Mouse (Mus musculus) lung, postnatal 0 days (tissue): ENCODE results near the gene Mcm6. TPM values are rescaled to one million over a fixed set of nuclear protein-coding genes. Genes with fewer than 3 reads are reported as not detected.

Source experiments
- ATAC-seq: fragments of 200-750 bp; cut with Nextera tagmentation; 2 replicates; pipeline ENCODE4 v1.8.0; 2017; ENCODE audit warnings: moderate library complexity
- DNase-seq: peaks from one replicate; pipeline ENCODE4 v3.0.0-alpha.2; 2016; ENCODE audit warnings: low spot score
- H3K27ac ChIP-seq: fragments of 300-500 bp; sonication (generic); 2 replicates; pipeline ENCODE4 v1.5.1; 2014; ENCODE audit warnings: antibody characterized with exemption, mild to moderate bottlenecking, low read length, mixed read lengths
- H3K27me3 ChIP-seq: fragments of 300-500 bp; sonication (generic); replicated peaks from 2 replicates; pipeline ENCODE4 v1.6.1; 2014; ENCODE audit warnings: low read length, mixed read lengths; ENCODE audit not compliant: insufficient read depth
- H3K36me3 ChIP-seq: fragments of 300-500 bp; sonication (generic); 2 replicates; pipeline ENCODE4 v1.6.1; 2014; ENCODE audit warnings: low read length, mixed read lengths; ENCODE audit not compliant: insufficient read depth
- H3K4me1 ChIP-seq: fragments of 300-500 bp; sonication (generic); 2 replicates; pipeline ENCODE4 v1.6.1; 2014; ENCODE audit warnings: antibody characterized with exemption, low read depth, low read length, mixed read lengths; ENCODE audit not compliant: insufficient read depth
- H3K4me2 ChIP-seq: fragments of 300-500 bp; sonication (generic); replicated peaks from 2 replicates; pipeline ENCODE4 v1.6.1; 2014; ENCODE audit warnings: low read depth, mild to moderate bottlenecking, low read length, moderate library complexity, mixed read lengths
- H3K4me3 ChIP-seq: fragments of 300-500 bp; sonication (generic); 2 replicates; pipeline ENCODE4 v1.5.1; 2014; ENCODE audit warnings: low read depth, low read length
- H3K9ac ChIP-seq: fragments of 300-500 bp; sonication (generic); replicated peaks from 2 replicates; pipeline ENCODE4 v1.6.1; 2014; ENCODE audit warnings: low read depth, mild to moderate bottlenecking
- H3K9me3 ChIP-seq: fragments of 300-500 bp; sonication (generic); 2 replicates; pipeline ENCODE4 v1.6.1; 2016; ENCODE audit warnings: low read length, mixed read lengths
- CTCF ChIP-seq: IDR thresholded peaks from 2 replicates; pipeline ENCODE4 v1.5.1; 2016; ENCODE audit warnings: antibody characterized with exemption, mild to moderate bottlenecking
- EP300 ChIP-seq: IDR thresholded peaks from 2 replicates; pipeline ENCODE4 v1.6.1; 2016; ENCODE audit warnings: antibody characterized with exemption, mild to moderate bottlenecking, control low read depth
- WGBS: fragments of 180-500 bp; shearing (Covaris S2); extraction: QIAGEN DNeasy Blood & Tissue Kit; methylation state at CpG from one replicate; pipeline ENCODE4 v1.1.7; 2014; 5-methylcytosine and 5-hydroxymethylcytosine counted together
- polyA plus RNA-seq: library from polyadenylated mRNA; unstranded; fragments of >200 nt; fragmentation: Nextera tagmentation; extraction: Ambion mirVana; gene quantifications from 2 replicates; pipeline ENCODE4 v1.2.1, GENCODE M21; 2015

The Mcm6 gene
- polyA plus RNA-seq, 1 experiment from 2014 or later: 37.8 TPM

DNA sequence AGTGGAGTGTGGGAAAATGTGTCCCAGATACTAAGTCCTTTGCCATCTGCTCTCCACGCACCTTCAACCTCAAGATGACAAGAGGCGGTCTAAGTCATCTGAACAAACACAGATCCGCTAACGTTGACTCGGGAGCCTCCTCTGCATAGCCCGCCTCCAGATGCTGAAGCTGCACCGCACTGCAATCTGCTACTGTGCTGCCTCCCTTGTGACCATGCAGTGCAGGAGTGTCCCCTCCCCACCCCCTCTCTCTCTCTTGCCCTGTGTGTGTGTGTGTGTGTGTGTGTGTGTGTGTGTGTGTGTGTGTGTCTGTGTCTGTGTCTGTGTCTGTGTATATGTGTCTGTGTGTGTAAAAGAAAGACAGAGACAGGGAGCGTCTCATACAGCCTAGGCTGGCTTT lies 64.2 kb downstream of the Mcm6 start:
- H3K9ac ChIP-seq: no peak overlapping the region
- H3K4me3 ChIP-seq: no peak overlapping the region
- H3K36me3 ChIP-seq: no peaks in the 10 kb centered on the region
- no peak overlapping the region for H3K27ac ChIP-seq
- H3K4me1 ChIP-seq: no peaks in the 10 kb centered on the region
- no peak for DNase-seq
- no peak overlapping the region for H3K4me2 ChIP-seq
- TF ChIP-seq CTCF: no peak
- no peak for TF ChIP-seq EP300
- no peaks in the 10 kb centered on the region for H3K9me3 ChIP-seq
- WGBS: 57% methylated on average over 8 of the region's 8 CpGs
- ATAC-seq: no peak
- no peaks in the 10 kb centered on the region for H3K27me3 ChIP-seq

DNA sequence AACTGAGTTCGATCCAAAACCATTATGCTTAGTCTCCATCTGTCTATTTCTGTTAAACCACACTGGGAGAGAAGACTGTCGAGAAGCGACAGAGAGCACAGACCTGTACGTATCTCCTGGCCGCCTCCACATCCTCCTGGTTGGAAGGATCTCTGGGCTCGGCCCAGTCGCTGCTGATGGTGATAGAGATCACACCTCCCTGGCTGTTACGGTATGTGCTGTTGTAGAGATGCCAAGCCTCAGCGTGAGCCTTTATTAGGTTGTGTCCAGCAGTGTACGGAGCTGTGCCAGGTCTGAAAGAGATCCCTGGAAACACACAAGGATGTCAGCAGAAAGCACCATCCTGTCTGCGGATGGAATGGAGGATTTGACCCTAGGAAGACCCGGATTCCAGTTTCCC lies 65.9 kb downstream of the Mcm6 start:
- no peak overlapping the region for H3K4me3 ChIP-seq
- ATAC-seq: no peak
- WGBS: 84% methylated on average over 12 of the region's 12 CpGs
- DNase-seq: no peak
- no peak overlapping the region for H3K4me2 ChIP-seq
- TF ChIP-seq EP300 (no peak), CTCF (no peak)
- H3K9me3 ChIP-seq: no peaks in the 10 kb centered on the region
- no peaks in the 10 kb centered on the region for H3K4me1 ChIP-seq
- no peaks in the 10 kb centered on the region for H3K36me3 ChIP-seq
- H3K9ac ChIP-seq: no peak overlapping the region
- no peak overlapping the region for H3K27ac ChIP-seq
- H3K27me3 ChIP-seq: no peaks in the 10 kb centered on the region

DNA sequence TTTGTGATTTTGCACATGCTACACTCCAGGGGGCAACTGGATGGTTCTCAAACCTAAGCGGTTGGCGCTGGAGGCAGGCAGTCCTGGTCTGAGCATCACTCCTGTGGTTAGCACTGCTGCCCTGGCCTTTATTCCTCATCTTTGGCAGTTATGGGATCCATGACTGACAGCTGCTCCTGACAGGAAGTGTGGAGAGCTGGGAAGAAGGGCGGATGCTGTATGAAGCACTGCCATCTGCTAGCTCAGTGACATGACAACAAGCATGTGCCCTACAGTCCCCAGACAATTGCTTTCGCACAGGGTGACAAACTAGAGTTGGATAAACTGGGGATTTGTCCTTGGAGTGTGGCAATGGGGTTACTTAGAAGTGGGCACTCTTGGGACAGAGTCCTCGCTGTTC lies 69.2 kb downstream of the Mcm6 start:
- ATAC-seq: no peak
- Histone ChIP-seq H3K27ac (no peak overlapping the region), H3K4me3 (no peak overlapping the region), H3K4me2 (no peak overlapping the region), H3K4me1 (no peaks in the 10 kb centered on the region), H3K27me3 (no peaks in the 10 kb centered on the region), H3K36me3 (no peaks in the 10 kb centered on the region), H3K9ac (no peak overlapping the region), H3K9me3 (no peaks in the 10 kb centered on the region)
- WGBS: 87% methylated on average over 5 of the region's 5 CpGs
- DNase-seq: no peak
- TF ChIP-seq CTCF (no peak), EP300 (no peak)

DNA sequence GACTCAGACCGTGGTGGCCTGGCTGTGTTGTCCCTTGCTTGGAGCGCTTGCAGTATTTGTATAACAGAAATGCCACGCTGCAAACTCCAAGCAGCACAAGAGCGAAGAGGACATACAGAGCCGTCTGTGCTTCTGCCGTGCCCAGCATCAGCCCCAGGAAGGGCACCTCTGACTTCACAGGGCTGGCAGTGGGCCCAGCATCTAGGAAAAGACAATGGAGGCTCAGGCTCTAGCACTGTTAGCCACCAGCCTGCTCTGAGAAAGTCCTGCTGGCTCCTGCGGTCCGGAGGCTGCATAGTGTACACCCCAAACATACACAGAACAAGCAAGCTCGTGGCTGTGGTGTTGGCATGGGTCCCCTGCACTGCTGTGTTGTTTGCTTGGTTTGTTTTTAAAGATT lies 74.3 kb downstream of the Mcm6 start:
- TF ChIP-seq EP300 (no peak), CTCF (no peak)
- DNase-seq (no peak), ATAC-seq (no peak)
- H3K4me2 ChIP-seq: no peak overlapping the region
- H3K36me3 ChIP-seq: no peaks in the 10 kb centered on the region; the same call in 1 of the 2 replicates
- H3K4me3 ChIP-seq: no peak overlapping the region
- WGBS: 71% methylated on average over 9 of the region's 9 CpGs
- no peaks in the 10 kb centered on the region for H3K9me3 ChIP-seq
- H3K27me3 ChIP-seq: no peaks in the 10 kb centered on the region
- no peak overlapping the region for H3K9ac ChIP-seq
- no peaks in the 10 kb centered on the region for H3K4me1 ChIP-seq
- H3K27ac ChIP-seq: no peak overlapping the region

DNA sequence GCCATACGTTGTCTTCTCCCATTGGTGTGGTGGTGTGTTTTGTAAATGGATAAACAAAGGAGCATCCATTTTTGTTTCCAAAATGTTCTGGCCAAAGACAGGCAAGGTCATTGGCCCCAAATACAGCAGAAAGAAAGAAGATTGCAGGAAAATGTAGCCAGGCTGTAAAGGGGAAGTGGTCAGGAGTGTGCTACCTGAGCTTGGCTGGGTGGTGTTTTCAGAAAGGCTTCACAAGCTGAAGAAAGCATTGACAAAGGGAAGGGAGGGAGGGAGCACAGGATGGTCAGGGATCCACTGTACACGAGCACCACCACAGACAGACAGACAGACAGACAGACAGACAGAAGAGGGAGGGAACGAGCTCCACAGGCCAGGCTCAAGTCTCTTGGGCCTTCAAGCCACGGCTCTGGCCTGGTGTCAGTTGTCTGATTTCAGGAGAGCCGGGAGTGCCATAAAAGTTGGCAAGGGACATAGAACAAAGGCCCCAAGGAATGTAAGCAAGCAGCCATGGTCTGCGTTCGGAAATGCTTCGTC lies 75.2 kb downstream of the Mcm6 start:
- H3K27ac ChIP-seq: no peak overlapping the region
- no peak overlapping the region for H3K4me2 ChIP-seq
- WGBS: 80% methylated on average over 8 of the region's 8 CpGs
- H3K36me3 ChIP-seq: no peaks in the 10 kb centered on the region; the same call in 1 of the 2 replicates
- H3K27me3 ChIP-seq: no peaks in the 10 kb centered on the region
- DNase-seq (no peak), ATAC-seq (no peak)
- no peak overlapping the region for H3K9ac ChIP-seq
- no peak for TF ChIP-seq EP300
- no peak for TF ChIP-seq CTCF
- H3K4me3 ChIP-seq: no peak overlapping the region
- no peaks in the 10 kb centered on the region for H3K4me1 ChIP-seq
- H3K9me3 ChIP-seq: no peaks in the 10 kb centered on the region

DNA sequence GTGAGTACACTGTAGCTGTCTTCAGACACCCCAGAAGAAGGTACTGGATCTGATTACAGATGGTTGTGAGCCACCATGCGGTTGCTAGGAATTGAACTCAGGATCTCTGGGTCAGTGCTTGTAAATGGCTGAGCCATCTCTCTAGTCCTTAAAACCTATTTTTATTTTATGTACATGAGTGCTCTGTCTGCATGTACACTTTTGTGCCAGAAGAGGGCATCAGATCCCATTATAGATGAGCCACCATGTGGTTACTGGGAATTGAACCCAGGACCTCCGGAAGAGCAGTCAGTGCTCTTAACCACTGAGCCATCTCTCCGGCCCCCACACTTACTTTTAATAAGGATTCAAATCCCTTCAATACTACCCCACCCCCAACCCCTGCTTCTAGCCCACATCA lies 76.5 kb downstream of the Mcm6 start:
- Histone ChIP-seq H3K4me3 (no peak overlapping the region), H3K4me2 (no peak overlapping the region), H3K36me3 (peaks cover 7% of the 10 kb centered on the region; the same call in 1 of the 2 replicates), H3K27ac (no peak overlapping the region), H3K9me3 (no peaks in the 10 kb centered on the region), H3K27me3 (no peaks in the 10 kb centered on the region), H3K9ac (no peak overlapping the region), H3K4me1 (no peaks in the 10 kb centered on the region)
- TF ChIP-seq CTCF (no peak), EP300 (no peak)
- ATAC-seq (no peak), DNase-seq (no peak)
- 93% methylated on average over 3 of the region's 3 CpGs for WGBS

DNA sequence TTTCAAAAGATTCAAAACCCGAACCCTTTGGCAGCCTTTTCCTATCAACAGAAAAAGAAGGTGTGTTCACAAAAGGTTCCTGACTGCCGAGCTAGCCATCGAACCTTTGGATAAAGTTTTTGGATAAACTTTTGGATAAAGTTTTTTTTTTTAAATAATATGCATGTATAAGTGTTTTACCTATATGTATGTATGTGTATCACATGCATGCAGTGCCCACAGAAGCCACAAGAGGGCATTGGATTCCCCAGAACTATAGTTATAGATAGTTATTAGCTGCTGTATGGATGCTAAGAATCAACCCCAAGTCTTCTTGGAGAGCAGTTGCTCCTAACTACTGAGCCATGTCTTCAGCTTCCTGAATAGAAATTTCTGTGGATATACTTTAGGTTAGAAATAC lies 77.7 kb downstream of the Mcm6 start:
- ATAC-seq: no peak
- H3K27me3 ChIP-seq: no peaks in the 10 kb centered on the region
- H3K4me3 ChIP-seq: no peak overlapping the region
- peaks cover 16% of the 10 kb centered on the region; the same call in 1 of the 2 replicates for H3K36me3 ChIP-seq
- H3K27ac ChIP-seq: no peak overlapping the region
- H3K4me2 ChIP-seq: no peak overlapping the region
- H3K9ac ChIP-seq: no peak overlapping the region
- 92% methylated on average over 3 of the region's 3 CpGs for WGBS
- no peak for DNase-seq
- no peaks in the 10 kb centered on the region for H3K9me3 ChIP-seq
- no peak for TF ChIP-seq EP300
- TF ChIP-seq CTCF: peak; percentile 12
- H3K4me1 ChIP-seq: no peaks in the 10 kb centered on the region

Other genes with a start within 250 kb of the Mcm6 start
- gene Ubxn4, start 115.7 kb downstream of the Mcm6 start, polyA plus RNA-seq: 70.9 and 72.7 TPM in 2 replicates
- gene Lct, start 31.3 kb downstream of the Mcm6 start, polyA plus RNA-seq: not detected in 2 replicates
- 68.5 and 80.8 TPM in 2 replicates for gene Dars, start 57.7 kb upstream of the Mcm6 start, polyA plus RNA-seq
- gene Cxcr4, start 232.6 kb upstream of the Mcm6 start, polyA plus RNA-seq: 13.3 and 15.1 TPM in 2 replicates